8 mouse cellular contexts compared by ENCODE assay signal in genomic region chr16:32332040-32332555, GRCm38 (mm10). TPM values are rescaled to one million over a fixed set of nuclear protein-coding genes. Genes with fewer than 3 reads are reported as not detected.
DNase-seq lines count a peak whose midpoint lies in the region; ATAC-seq and TF ChIP-seq lines count a peak whose summit lies in the region.

Gene Ubxn7, plus strand, starts transcription at chr16:32332257.

- no peaks in the 10 kb centered on the region for H3K4me1 ChIP-seq in hindbrain, postnatal 0 days (ENCODE audit: insufficient read depth, low read length)

- no peak for TF ChIP-seq CTCF in gastrocnemius, adult 2 months (IDR thresholded peaks at IDR 0.05)
- no peak; the same call in 1 of the 2 replicates for TF ChIP-seq CTCF in hindbrain, postnatal 0 days (IDR thresholded peaks at IDR 0.05; ENCODE audit: low read depth)
- TF ChIP-seq CTCF in left cerebral cortex, adult 2 months (IDR thresholded peaks at IDR 0.05) = no peak

- H3K36me3 ChIP-seq in hindbrain, postnatal 0 days (ENCODE audit: insufficient read depth, low read length) = no peaks in the 10 kb centered on the region

- H3K9me3 ChIP-seq in hindbrain, postnatal 0 days (ENCODE audit: low read length) = no peaks in the 10 kb centered on the region

- peak within 1 kb of the TSS; percentile 97 for H3K27ac ChIP-seq in gastrocnemius, adult 2 months
- peak within 1 kb of the TSS; percentile 96 for H3K27ac ChIP-seq in hindbrain, postnatal 0 days
- peak within 1 kb of the TSS; percentile 95 for H3K27ac ChIP-seq in left cerebral cortex, adult 2 months

- H3K4me2 ChIP-seq in hindbrain, postnatal 0 days (ENCODE audit: low read depth, low read length) = peak within 1 kb of the TSS; percentile 66

- DNase-seq in ZHBTc4 (ENCODE audit: low read depth, low spot score) = peak; percentile 99
- DNase-seq in gastrocnemius, adult 2 months = peak; percentile 98
- DNase-seq in hindbrain, postnatal 0 days (ENCODE audit: low spot score) = peak; percentile 98
- peak; percentile 97 to 99 for DNase-seq in left cerebral cortex, adult 2 months (ENCODE audit: extremely low spot score in 1 of 2, low spot score in 2 of 2)
- peak; percentile 97 for DNase-seq in right cerebral cortex, adult 2 months (ENCODE audit: low spot score in 2 of 2)
- DNase-seq in urinary bladder, postnatal 14 days (ENCODE audit: low spot score) = peak; percentile 98

- intact Hi-C loops in gastrocnemius, adult 2 months (cut with DNase I) = loop anchor here (1.0 to 5.0 kb wide), 3 partner anchors 57 to 100 kb away; partner anchors contain the start of genes Pcyt1a and Smco1
- intact Hi-C loops in left cerebral cortex, adult 2 months (cut with DNase I) = loop anchor here (2.0 to 5.0 kb wide), 2 partner anchors 55 to 99 kb away; partner anchors contain the start of genes Pcyt1a and Rnf168

- H3K9ac ChIP-seq in hindbrain, postnatal 0 days (replicated peaks; ENCODE audit: low read length) = peak within 1 kb of the TSS; percentile 98

- no peaks in the 10 kb centered on the region for H3K27me3 ChIP-seq in hindbrain, postnatal 0 days (ENCODE audit: insufficient read depth, low read length)

- H3K4me3 ChIP-seq in gastrocnemius, adult 2 months = peak within 1 kb of the TSS; percentile 98
- H3K4me3 ChIP-seq in hindbrain, postnatal 0 days (ENCODE audit: low read length) = peak within 1 kb of the TSS; percentile 100
- peak within 1 kb of the TSS; percentile 97 for H3K4me3 ChIP-seq in left cerebral cortex, adult 2 months

- ATAC-seq in common myeloid progenitor, adult 5-6 weeks (replicated peaks; ENCODE audit: low read depth, poor library complexity, severe bottlenecking) = peak; percentile 94
- peak; percentile 99 for ATAC-seq in hindbrain, postnatal 0 days
- peak; percentile 95 for ATAC-seq in megakaryocyte, adult 5-6 weeks (ENCODE audit: poor library complexity, severe bottlenecking)

- WGBS in hindbrain, postnatal 0 days = under 1% methylated on average over 47 of the region's 52 CpGs

RNA-seq across cellular contexts. Expression of gene Ubxn7, which starts in this region (rescaled TPM):
- total RNA-seq in common myeloid progenitor, adult 5-6 weeks (2017) = 33.5 and 47.5 TPM in 2 replicates
- total RNA-seq in gastrocnemius, adult 2 months (2021) = 10 to 100 TPM; 14.5 to 16.1 TPM
- total RNA-seq in hindbrain, postnatal 0 days (2014; rRNA removed) = 27.1 and 28.7 TPM in 2 replicates
- 12.0 and 12.1 TPM in 2 replicates for polyA plus RNA-seq in hindbrain, postnatal 0 days (2015; fragmentation: Nextera tagmentation; extraction: Ambion mirVana)
- 10 to 100 TPM; 51.0 to 53.3 TPM for total RNA-seq in left cerebral cortex, adult 2 months (2021)
- 26.2 and 38.3 TPM in 2 replicates for total RNA-seq in megakaryocyte, adult 5-6 weeks (2015)
- 25.0 and 31.4 TPM in 2 replicates for total RNA-seq in megakaryocyte, adult 5-6 weeks (2017)

Comparison
In these comparisons a context has a peak if more than half of its experiments do, and no peak if none do; other contexts are left out.
1. Peak in every context shown above with its lines: DNase-seq, ATAC-seq, H3K4me3 ChIP-seq and H3K27ac ChIP-seq.